Mouse (Mus musculus) CH12.LX (cell line): ENCODE measurements around the gene Ttc13. TPM values are rescaled to one million over a fixed set of nuclear protein-coding genes. Genes with fewer than 3 reads are reported as not detected.

Experiments used
- DNase-seq: peaks from one replicate; pipeline ENCODE4 v3.0.0-alpha.2; 2013; ENCODE audit errors: extremely low read depth
- H3K27ac ChIP-seq: 2 replicates; pipeline ENCODE4 v1.5.1; 2012; ENCODE audit warnings: low read depth, mild to moderate bottlenecking, control low read depth, moderate library complexity; ENCODE audit not compliant: insufficient read depth
- H3K27me3 ChIP-seq: replicated peaks from 2 replicates; pipeline ENCODE3; 2012; ENCODE audit warnings: inconsistent platforms
- H3K36me3 ChIP-seq, 2 experiments: replicated peaks in 1 of 2; 2 replicates each; pipeline versions ENCODE3 to v1.6.1; 2012; ENCODE audit warnings: inconsistent platforms in 1 of 2, low read length in 1 of 2, mild to moderate bottlenecking in 1 of 2, mixed read lengths in 1 of 2, moderate library complexity in 1 of 2; ENCODE audit not compliant: control insufficient read depth in 1 of 2, insufficient read depth in 1 of 2
- H3K4me1 ChIP-seq, 2 experiments: 2 replicates each; pipeline ENCODE4 v1.6.1; 2012; ENCODE audit warnings: inconsistent platforms in 1 of 2, moderate library complexity in 1 of 2; ENCODE audit not compliant: insufficient read depth in 2 of 2, control insufficient read depth in 1 of 2
- H3K4me2 ChIP-seq: 2 replicates; pipeline ENCODE4 v1.6.1; 2012; ENCODE audit warnings: low read depth, mild to moderate bottlenecking, control low read depth; ENCODE audit not compliant: poor library complexity, insufficient read depth, severe bottlenecking
- H3K4me3 ChIP-seq, 3 experiments: fragments of 150-350 bp in 1 of 3; sonication (generic) in 1 of 3; replicated peaks in 1 of 3; 2 replicates each; pipeline versions ENCODE3 to v1.5.1; 2011 to 2012; ENCODE audit warnings: low read depth in 2 of 3, low read length in 2 of 3, mild to moderate bottlenecking in 2 of 3, moderate library complexity in 2 of 3, control low read depth in 1 of 3, improper control_type of control experiment in 1 of 3, inconsistent platforms in 1 of 3, mixed read lengths in 1 of 3; ENCODE audit not compliant: poor library complexity in 1 of 3
- H3K79me2 ChIP-seq: replicated peaks from 2 replicates; pipeline ENCODE4 v1.6.1; 2012; ENCODE audit warnings: mild to moderate bottlenecking, moderate library complexity; ENCODE audit not compliant: control insufficient read depth, poor library complexity, insufficient read depth, severe bottlenecking; ENCODE audit errors: extremely low read depth
- H3K9ac ChIP-seq: 2 replicates; pipeline ENCODE4 v1.6.1; 2012; ENCODE audit warnings: low read depth, mild to moderate bottlenecking, control low read depth, moderate library complexity; ENCODE audit not compliant: insufficient read depth
- H3K9me3 ChIP-seq: replicated peaks from 2 replicates; pipeline ENCODE3; 2012; ENCODE audit warnings: low read length, inconsistent platforms, mixed read lengths
- BHLHE40 ChIP-seq: IDR thresholded peaks from 2 replicates; pipeline ENCODE4 v1.6.1; 2011; ENCODE audit warnings: mild to moderate bottlenecking, low read depth, low read length, improper control_type of control experiment
- CHD2 ChIP-seq: IDR thresholded peaks from 2 replicates; pipeline ENCODE4 v1.6.1; 2011; ENCODE audit warnings: low read length, improper control_type of control experiment
- CTCF ChIP-seq, 2 experiments: IDR thresholded peaks in 1 of 2; conservative IDR thresholded peaks in 1 of 2; 2 replicates each; pipeline ENCODE4 v1.5.1; 2011 to 2012; ENCODE audit warnings: low read depth in 2 of 2, low read length in 2 of 2, improper control_type of control experiment in 1 of 2, inconsistent platforms in 1 of 2, mild to moderate bottlenecking in 1 of 2, moderate library complexity in 1 of 2
- EP300 ChIP-seq: IDR thresholded peaks from 2 replicates; pipeline ENCODE4 v1.6.1; 2011; ENCODE audit warnings: low read length, improper control_type of control experiment
- HCFC1 ChIP-seq: IDR thresholded peaks from 2 replicates; pipeline ENCODE4 v1.6.1; 2012; ENCODE audit warnings: low read depth, mild to moderate bottlenecking, inconsistent platforms, low read length, improper control_type of control experiment
- IRF4 ChIP-seq: IDR thresholded peaks from 2 replicates; pipeline ENCODE4 v1.6.1; 2014; ENCODE audit warnings: low read depth, mild to moderate bottlenecking, inconsistent platforms, low read length, improper control_type of control experiment
- JUN ChIP-seq: IDR thresholded peaks from 2 replicates; pipeline ENCODE4 v1.6.1; 2011; ENCODE audit warnings: low read depth, mild to moderate bottlenecking, low read length, improper control_type of control experiment, moderate library complexity; ENCODE audit not compliant: insufficient read depth
- KAT2A ChIP-seq: IDR thresholded peaks from 2 replicates; pipeline ENCODE4 v1.6.1; 2012; ENCODE audit warnings: low read length, improper control_type of control experiment, inconsistent platforms; ENCODE audit not compliant: insufficient replicate concordance
- MAFK ChIP-seq: IDR thresholded peaks from 2 replicates; pipeline ENCODE4 v1.6.1; 2011; ENCODE audit warnings: low read length, improper control_type of control experiment; ENCODE audit not compliant: insufficient replicate concordance
- MAZ ChIP-seq: IDR thresholded peaks from 2 replicates; pipeline ENCODE4 v1.6.1; 2012; ENCODE audit warnings: low read depth, mild to moderate bottlenecking, inconsistent platforms, low read length, improper control_type of control experiment, moderate library complexity
- MEF2A ChIP-seq: IDR thresholded peaks from 2 replicates; pipeline ENCODE4 v1.6.1; 2014; ENCODE audit warnings: low read depth, mild to moderate bottlenecking, inconsistent platforms, low read length, improper control_type of control experiment, borderline replicate concordance
- MYC ChIP-seq: IDR thresholded peaks from 2 replicates; pipeline ENCODE4 v1.6.1; 2011; ENCODE audit warnings: low read depth, mild to moderate bottlenecking, improper control_type of control experiment, low read length
- NELFE ChIP-seq: IDR thresholded peaks from 2 replicates; pipeline ENCODE4 v1.6.1; 2011; ENCODE audit warnings: low read depth, low read length, improper control_type of control experiment
- NRF1 ChIP-seq: IDR thresholded peaks from 2 replicates; pipeline ENCODE4 v1.6.1; 2014; ENCODE audit warnings: low read depth, mild to moderate bottlenecking, inconsistent platforms, low read length, improper control_type of control experiment, moderate library complexity
- POLR2A ChIP-seq: IDR thresholded peaks from 2 replicates; pipeline ENCODE4 v1.6.1; 2011; ENCODE audit warnings: low read depth, mild to moderate bottlenecking, improper control_type of control experiment, low read length
- RAD21 ChIP-seq: IDR thresholded peaks from 2 replicates; pipeline ENCODE4 v1.6.1; 2011; ENCODE audit warnings: low read depth, mild to moderate bottlenecking, low read length, improper control_type of control experiment, moderate library complexity
- UBTF ChIP-seq: IDR thresholded peaks from 2 replicates; pipeline ENCODE4 v1.6.1; 2012; ENCODE audit warnings: low read depth, mild to moderate bottlenecking, inconsistent platforms, low read length, improper control_type of control experiment, moderate library complexity
- USF2 ChIP-seq: conservative IDR thresholded peaks from 2 replicates; pipeline ENCODE4 v1.6.1; 2011; ENCODE audit warnings: low read depth, low read length, improper control_type of control experiment
- ZNF384 ChIP-seq: IDR thresholded peaks from 2 replicates; pipeline ENCODE4 v1.6.1; 2012; ENCODE audit warnings: low read depth, low read length, improper control_type of control experiment, inconsistent platforms
- dilution Hi-C: fragments of 300-500 bp; cut with MboI; formaldehyde crosslinking; loops from 2 replicates; pipeline ENCODE4 v1.14.3; 2020; ENCODE audit warnings: low sequenced_read_pairs; ENCODE audit not compliant: extremely low pct_unique_long_range_greater_than_20kb, extremely low pct_ligation_motif_present
- in situ Hi-C: fragments of 300-500 bp; cut with MboI; formaldehyde crosslinking; loops from 3 replicates; pipeline ENCODE4 v1.14.3; 2019; ENCODE audit warnings: low sequenced_read_pairs, low pct_ligation_motif_present, low pct_unique_long_range_greater_than_20kb, mixed read lengths
- polyA plus RNA-seq: library from polyadenylated mRNA; unstranded; fragments of >175 nt; gene quantifications from 2 replicates; pipeline ENCODE4 v1.2.1, GENCODE M21; 2012; ENCODE audit warnings: low read depth; ENCODE audit not compliant: insufficient read length
- total RNA-seq, 2 experiments: library from RNA; depleted of rRNA; stranded (reverse); fragments of 300-350 nt in 1 of 2; fragments of >200 nt in 1 of 2; gene quantifications; 2 replicates each; pipeline ENCODE4 v1.2.3; 2012 to 2014

The Ttc13 gene
- total and polyA plus RNA-seq, 3 experiments = 30.8 to 33.6 (median 33.5) TPM

GRCm38 (mm10) chr8:124705823-124706222 lies 16.0 kb downstream of the Ttc13 start:
- no peak for TF ChIP-seq RAD21
- Histone ChIP-seq H3K4me3 (no peak overlapping the region), H3K79me2 (no peaks in the 10 kb centered on the region), H3K9me3 (no peaks in the 10 kb centered on the region), H3K27me3 (no peaks in the 10 kb centered on the region), H3K9ac (no peak overlapping the region), H3K4me1 (peaks cover 8 to 12% of the 10 kb centered on the region in 2 experiments), H3K27ac (no peak overlapping the region), H3K36me3 (peaks cover 45 to 77% of the 10 kb centered on the region in 2 experiments), H3K4me2 (no peak overlapping the region)
- no peak for DNase-seq
- in situ Hi-C loops (no loop called here), dilution Hi-C loops (no loop called here)

GRCm38 (mm10) chr8:124704376-124704775 lies 17.4 kb downstream of the Ttc13 start:
- Histone ChIP-seq H3K9me3 (no peaks in the 10 kb centered on the region), H3K4me2 (no peak overlapping the region), H3K36me3 (peaks cover 38 to 79% of the 10 kb centered on the region in 2 experiments), H3K4me1 (peaks cover 8 to 23% of the 10 kb centered on the region in 2 experiments), H3K27ac (no peak overlapping the region), H3K79me2 (no peaks in the 10 kb centered on the region), H3K9ac (no peak overlapping the region), H3K4me3 (no peak overlapping the region), H3K27me3 (no peaks in the 10 kb centered on the region)
- no peak for DNase-seq
- dilution Hi-C loops (no loop called here), in situ Hi-C loops (no loop called here)
- TF ChIP-seq MAFK (no peak), MEF2A (no peak), IRF4 (no peak), MAZ (no peak), MYC (no peak), JUN (no peak)

- no peak overlapping the region for H3K4me3 ChIP-seq
- no peak overlapping the region for H3K27ac ChIP-seq
- no peak overlapping the region for H3K9ac ChIP-seq
- no peaks in the 10 kb centered on the region for H3K9me3 ChIP-seq
- no peak overlapping the region for H3K4me2 ChIP-seq
- TF ChIP-seq MAZ = no peak
- TF ChIP-seq RAD21 = no peak
- no peak for TF ChIP-seq USF2
- TF ChIP-seq MYC = no peak
- TF ChIP-seq KAT2A = no peak
- no peak for TF ChIP-seq NELFE
- TF ChIP-seq IRF4 = no peak
- TF ChIP-seq POLR2A = no peak
- no peak for TF ChIP-seq BHLHE40
- no peak for TF ChIP-seq UBTF
- TF ChIP-seq EP300 = no peak
- no peak for TF ChIP-seq CHD2
- TF ChIP-seq CTCF (conservative IDR thresholded peaks at IDR 0.05 in 1 of 2, IDR thresholded peaks at IDR 0.05 in 1 of 2; ENCODE audit: low read depth in 2 of 2, low read length in 2 of 2) = no peak
- TF ChIP-seq NRF1 = no peak
- no peak for TF ChIP-seq ZNF384
- no peak for TF ChIP-seq HCFC1
- H3K27me3 ChIP-seq = no peaks in the 10 kb centered on the region
- in situ Hi-C loops (no loop called here), dilution Hi-C loops (no loop called here)
- peaks cover 8 to 23% of the 10 kb centered on the region in 2 experiments for H3K4me1 ChIP-seq
- no peaks in the 10 kb centered on the region for H3K79me2 ChIP-seq
- no peak for DNase-seq
- peaks cover 37 to 78% of the 10 kb centered on the region in 2 experiments for H3K36me3 ChIP-seq
Measured at GRCm38 (mm10) chr8:124703526-124703925, 18.3 kb downstream of the Ttc13 start.
